Mouse (Mus musculus) cerebellum, adult (tissue): Measurements from ENCODE around the gene Eps8l2.
A peak's percentile ranks its signal among the peaks of the same experiment; 100 is the strongest.

Experiments used
- ATAC-seq: cut with Nextera tagmentation; 2 replicates; pipeline ENCODE4 v1.9.2; 2017; ENCODE audit warnings: mild to moderate bottlenecking, moderate library complexity, mixed read lengths; ENCODE audit not compliant: insufficient number of reproducible peaks, low FRiP score, low TSS enrichment

The Eps8l2 gene

GRCm38 (mm10) chr7:141363752-141364125, 25.1 kb downstream of the Eps8l2 start:
- ATAC-seq: no peak

- no peak for ATAC-seq
Measured at GRCm38 (mm10) chr7:141364349-141365048, 25.8 kb downstream of the Eps8l2 start.

GRCm38 (mm10) chr7:141365049-141365445, 26.4 kb downstream of the Eps8l2 start:
- no peak for ATAC-seq

GRCm38 (mm10) chr7:141367358-141367757, 28.7 kb downstream of the Eps8l2 start:
- ATAC-seq: no peak

- no peak for ATAC-seq
Measured at GRCm38 (mm10) chr7:141369918-141370317, 31.2 kb downstream of the Eps8l2 start.

- no peak for ATAC-seq
Measured at GRCm38 (mm10) chr7:141371942-141372595, 33.4 kb downstream of the Eps8l2 start.

GRCm38 (mm10) chr7:141373611-141374010, 34.9 kb downstream of the Eps8l2 start:
- no peak for ATAC-seq

- no peak for ATAC-seq
Measured at GRCm38 (mm10) chr7:141374399-141374798, 35.7 kb downstream of the Eps8l2 start.

GRCm38 (mm10) chr7:141379584-141379983, 40.9 kb downstream of the Eps8l2 start:
- ATAC-seq: no peak

GRCm38 (mm10) chr7:141381068-141381835, 42.6 kb downstream of the Eps8l2 start:
- ATAC-seq: no peak

GRCm38 (mm10) chr7:141387807-141388486, 49.3 kb downstream of the Eps8l2 start:
- no peak for ATAC-seq

- no peak for ATAC-seq
Measured at GRCm38 (mm10) chr7:141388487-141389109, 49.9 kb downstream of the Eps8l2 start.

GRCm38 (mm10) chr7:141390326-141391259, 51.9 kb downstream of the Eps8l2 start:
- ATAC-seq: no peak

GRCm38 (mm10) chr7:141391625-141392551, 53.2 kb downstream of the Eps8l2 start, which contains the start of gene Taldo1:
Gene Taldo1, plus strand, starts transcription at chr7:141392199.
- peak; percentile 94 for ATAC-seq

- no peak for ATAC-seq
Measured at GRCm38 (mm10) chr7:141392552-141393222, 54.0 kb downstream of the Eps8l2 start.

- ATAC-seq: no peak
Measured at GRCm38 (mm10) chr7:141394158-141394557, 55.5 kb downstream of the Eps8l2 start.

- no peak for ATAC-seq
Measured at GRCm38 (mm10) chr7:141394771-141395170, 56.1 kb downstream of the Eps8l2 start.

- ATAC-seq: no peak
Measured at GRCm38 (mm10) chr7:141395348-141395747, 56.7 kb downstream of the Eps8l2 start.
